Mouse (Mus musculus) embryo, embryonic 11 days (tissue): Measurements from ENCODE around the gene Glis3.
A peak's percentile ranks its signal among the peaks of the same experiment; 100 is the strongest.

ENCODE experiments used
- DNase-seq: peaks from one replicate; pipeline ENCODE4 v3.0.0-alpha.2; 2015

Gene Glis3

GRCm38 (mm10) chr19:28650836-28651235 lies 29.0 kb downstream of the Glis3 start:
- no peak for DNase-seq

GRCm38 (mm10) chr19:28649489-28649888 lies 30.4 kb downstream of the Glis3 start:
- no peak for DNase-seq

GRCm38 (mm10) chr19:28648881-28649280 lies 31.0 kb downstream of the Glis3 start:
- no peak for DNase-seq

GRCm38 (mm10) chr19:28647424-28647823 lies 32.5 kb downstream of the Glis3 start:
- DNase-seq = no peak

- DNase-seq = no peak
These were observed 33.6 kb downstream of the Glis3 start for GRCm38 (mm10) chr19:28646286-28646685.

GRCm38 (mm10) chr19:28640861-28641381 lies 39.0 kb downstream of the Glis3 start:
- DNase-seq = no peak

- no peak for DNase-seq
These were observed 43.8 kb downstream of the Glis3 start for GRCm38 (mm10) chr19:28635991-28636553.

GRCm38 (mm10) chr19:28634986-28635385 lies 44.9 kb downstream of the Glis3 start:
- no peak for DNase-seq

- DNase-seq = peak; percentile 34
These were observed 51.5 kb downstream of the Glis3 start for GRCm38 (mm10) chr19:28628416-28628815.

GRCm38 (mm10) chr19:28626189-28626588 lies 53.7 kb downstream of the Glis3 start:
- DNase-seq = no peak

- no peak for DNase-seq
These were observed 55.3 kb downstream of the Glis3 start for GRCm38 (mm10) chr19:28624571-28624970.

GRCm38 (mm10) chr19:28623726-28624125 lies 56.2 kb downstream of the Glis3 start:
- no peak for DNase-seq

- no peak for DNase-seq
These were observed 58.0 kb downstream of the Glis3 start for GRCm38 (mm10) chr19:28621608-28622505.

- no peak for DNase-seq
These were observed 62.1 kb downstream of the Glis3 start for GRCm38 (mm10) chr19:28617736-28618135.

- DNase-seq = no peak
These were observed 62.7 kb downstream of the Glis3 start for GRCm38 (mm10) chr19:28617191-28617590.

- no peak for DNase-seq
These were observed 63.4 kb downstream of the Glis3 start for GRCm38 (mm10) chr19:28616487-28616886.

GRCm38 (mm10) chr19:28612249-28612648 lies 67.6 kb downstream of the Glis3 start:
- no peak for DNase-seq

- no peak for DNase-seq
These were observed 71.1 kb downstream of the Glis3 start for GRCm38 (mm10) chr19:28608747-28609146.

GRCm38 (mm10) chr19:28608277-28608676 lies 71.6 kb downstream of the Glis3 start:
- DNase-seq = peak; percentile 34

- DNase-seq = no peak
These were observed 79.0 kb downstream of the Glis3 start for GRCm38 (mm10) chr19:28600866-28601265.

GRCm38 (mm10) chr19:28594215-28594614 lies 85.7 kb downstream of the Glis3 start:
- no peak for DNase-seq

GRCm38 (mm10) chr19:28592981-28593380 lies 86.9 kb downstream of the Glis3 start:
- DNase-seq = no peak

- no peak for DNase-seq
These were observed 88.0 kb downstream of the Glis3 start for GRCm38 (mm10) chr19:28591736-28592477.
